Mouse (Mus musculus) thymus, adult 2 months (tissue): ENCODE measurements around the gene Rfesd. TPM values are rescaled to one million over a fixed set of nuclear protein-coding genes. Genes with fewer than 3 reads are reported as not detected.

ENCODE experiments used
- DNase-seq: peaks from one replicate; pipeline ENCODE4 v3.0.0; 2021
- H3K27ac ChIP-seq: fragments of 200-500 bp; 2 replicates; pipeline ENCODE4 v1.5.1; 2012; ENCODE audit warnings: low read length, control low read depth; ENCODE audit not compliant: control insufficient read depth, insufficient read depth
- H3K27me3 ChIP-seq: fragments of 200-500 bp; 2 replicates; pipeline ENCODE4 v1.6.1; 2012; ENCODE audit warnings: mild to moderate bottlenecking, low read length, moderate library complexity, mixed read lengths; ENCODE audit not compliant: control insufficient read depth, insufficient read depth
- H3K36me3 ChIP-seq: fragments of 200-500 bp; 2 replicates; pipeline ENCODE4 v1.6.1; 2012; ENCODE audit warnings: mild to moderate bottlenecking, low read length, moderate library complexity; ENCODE audit not compliant: control insufficient read depth, insufficient read depth
- H3K4me1 ChIP-seq: fragments of 200-500 bp; replicated peaks from 2 replicates; pipeline ENCODE4 v1.6.1; 2012; ENCODE audit warnings: low read length; ENCODE audit not compliant: control insufficient read depth, insufficient read depth
- H3K4me3 ChIP-seq: fragments of 200-500 bp; 2 replicates; pipeline ENCODE4 v1.5.1; 2012; ENCODE audit warnings: mild to moderate bottlenecking, low read length, control low read depth, moderate library complexity; ENCODE audit not compliant: control insufficient read depth, insufficient read depth
- CTCF ChIP-seq: fragments of 200-500 bp; IDR thresholded peaks from 2 replicates; pipeline ENCODE4 v1.5.1; 2012; ENCODE audit warnings: mild to moderate bottlenecking, control low read depth, low read length, moderate library complexity, borderline replicate concordance; ENCODE audit not compliant: control insufficient read depth, poor library complexity, insufficient read depth; ENCODE audit errors: extremely low read depth
- POLR2A ChIP-seq: fragments of 200-500 bp; IDR thresholded peaks from 2 replicates; pipeline ENCODE4 v1.6.1; 2012; ENCODE audit warnings: mild to moderate bottlenecking, low read length, control low read depth, moderate library complexity; ENCODE audit not compliant: control insufficient read depth, poor library complexity, insufficient read depth; ENCODE audit errors: extremely low read depth
- WGBS: fragments of 180-500 bp; shearing (Covaris S2); methylation state at CpG from one replicate; pipeline ENCODE4 v1.1.7; 2018; 5-methylcytosine and 5-hydroxymethylcytosine counted together
- polyA plus RNA-seq: library from polyadenylated mRNA; depleted of rRNA; stranded (reverse); fragments of >200 nt; gene quantifications from 2 replicates; pipeline ENCODE4 v1.2.3, GENCODE M21; 2012

Rfesd gene
- polyA plus RNA-seq, 1 experiment: 7.1 TPM

DNA sequence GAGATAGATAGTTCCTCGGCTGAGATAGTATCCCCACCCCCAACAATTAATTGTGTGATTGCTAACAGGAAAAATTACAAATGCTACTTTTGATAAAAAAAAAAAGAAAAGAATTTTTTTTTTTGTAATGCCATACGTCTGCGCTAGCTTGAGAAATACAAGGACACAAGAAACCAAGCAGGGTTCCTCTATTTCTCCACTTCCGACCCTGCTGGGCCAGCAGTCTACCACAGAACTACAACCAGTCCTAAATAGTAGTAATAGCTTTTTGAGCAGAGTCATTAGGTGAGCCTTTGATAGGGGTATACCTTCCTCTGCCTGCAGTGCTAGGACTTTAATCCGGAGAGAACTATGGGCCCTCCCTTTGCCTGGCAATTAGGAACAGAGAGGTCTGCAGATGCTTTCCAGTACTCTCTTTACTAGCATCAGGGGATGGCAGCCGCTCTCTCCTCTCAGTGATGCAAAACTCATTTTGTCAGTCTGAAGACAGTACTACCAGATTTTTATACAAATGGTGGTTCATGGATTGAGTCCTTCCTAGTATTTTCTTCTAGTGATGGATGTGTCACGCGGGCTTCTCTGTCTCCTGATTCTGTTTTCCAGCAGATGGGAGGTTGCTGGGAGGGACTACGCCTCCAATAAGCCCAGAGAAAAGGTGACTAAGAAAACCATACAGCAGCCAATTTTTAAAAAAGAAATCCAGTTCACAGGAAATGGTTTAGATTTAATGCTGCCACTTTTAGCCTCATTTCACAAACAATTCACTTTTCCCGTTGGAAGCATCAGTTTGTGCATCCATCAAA is 38.9 kb upstream of the Rfesd start:
- Histone ChIP-seq H3K27me3 (peaks cover 3% of the 10 kb centered on the region; the same call in 1 of the 2 replicates), H3K36me3 (no peaks in the 10 kb centered on the region), H3K27ac (no peak overlapping the region), H3K4me1 (peaks cover 9% of the 10 kb centered on the region; the same call in 1 of the 2 replicates), H3K4me3 (no peak overlapping the region)
- 66% methylated on average over 10 of the region's 10 CpGs for WGBS
- DNase-seq: no peak
- TF ChIP-seq POLR2A (no peak), CTCF (no peak)

DNA sequence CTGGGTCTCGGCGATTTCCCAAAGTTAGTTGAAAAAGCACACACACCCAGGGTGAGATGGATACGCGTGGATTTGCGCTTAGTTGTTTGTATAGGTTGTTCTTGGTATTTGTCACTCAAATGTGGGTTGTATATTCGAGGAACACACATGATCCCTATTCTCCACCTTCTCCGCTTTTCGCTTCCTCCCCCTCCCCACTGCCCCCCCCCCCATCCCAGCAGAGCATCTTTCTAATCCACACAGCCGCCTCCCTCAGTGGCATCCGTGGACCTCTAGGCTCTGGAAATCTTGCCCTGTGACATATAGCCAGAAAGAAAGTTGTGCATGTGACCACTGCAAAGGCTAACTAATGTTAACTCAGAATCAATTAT is 38.4 kb upstream of the Rfesd start, which contains the start of gene Gpr150:
Gpr150 (minus strand) TSS at position 101 of the 371 bp plus-strand sequence.
- H3K27me3 ChIP-seq: peaks cover 3% of the 10 kb centered on the region; the same call in 1 of the 2 replicates
- TF ChIP-seq CTCF (no peak), POLR2A (no peak)
- H3K36me3 ChIP-seq: no peaks in the 10 kb centered on the region
- no peak within 1 kb of the TSS for H3K27ac ChIP-seq
- H3K4me1 ChIP-seq: peaks cover 9% of the 10 kb centered on the region; the same call in 1 of the 2 replicates
- 42% methylated on average over 10 of the region's 10 CpGs for WGBS
- DNase-seq: no peak
- H3K4me3 ChIP-seq: peak within 1 kb of the TSS; percentile 4

DNA sequence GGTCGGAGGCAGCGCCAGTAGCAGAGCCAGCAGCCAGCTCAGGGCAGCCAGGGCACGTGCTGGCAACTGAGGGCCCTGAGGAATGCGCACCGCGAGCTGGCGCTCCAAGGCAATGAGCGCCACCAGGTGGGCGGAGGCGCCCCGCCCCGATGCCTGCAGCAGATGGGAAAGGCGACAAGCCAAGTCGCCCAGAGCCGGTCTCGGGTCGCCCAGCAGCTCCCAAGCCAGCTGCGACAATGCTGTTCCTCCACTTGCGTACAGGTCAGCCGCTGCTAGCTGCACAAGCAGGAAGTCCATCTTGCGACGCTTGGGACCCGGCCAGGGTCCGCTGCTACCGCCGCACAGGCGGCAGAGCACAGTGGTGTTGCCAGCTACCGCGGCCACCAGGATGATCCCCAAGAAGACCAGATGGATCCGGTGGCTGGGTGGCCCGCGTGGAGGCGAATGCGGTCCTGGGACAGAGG is 37.8 kb upstream of the Rfesd start:
- peak; percentile 58 for DNase-seq
- Histone ChIP-seq H3K4me3 (peak overlapping the region; percentile 4), H3K27me3 (peaks cover 3% of the 10 kb centered on the region; the same call in 1 of the 2 replicates), H3K4me1 (peaks cover 9% of the 10 kb centered on the region; the same call in 1 of the 2 replicates), H3K27ac (no peak overlapping the region), H3K36me3 (no peaks in the 10 kb centered on the region)
- no peak for TF ChIP-seq CTCF
- no peak for TF ChIP-seq POLR2A
- WGBS: under 1% methylated on average over 34 of the region's 34 CpGs

DNA sequence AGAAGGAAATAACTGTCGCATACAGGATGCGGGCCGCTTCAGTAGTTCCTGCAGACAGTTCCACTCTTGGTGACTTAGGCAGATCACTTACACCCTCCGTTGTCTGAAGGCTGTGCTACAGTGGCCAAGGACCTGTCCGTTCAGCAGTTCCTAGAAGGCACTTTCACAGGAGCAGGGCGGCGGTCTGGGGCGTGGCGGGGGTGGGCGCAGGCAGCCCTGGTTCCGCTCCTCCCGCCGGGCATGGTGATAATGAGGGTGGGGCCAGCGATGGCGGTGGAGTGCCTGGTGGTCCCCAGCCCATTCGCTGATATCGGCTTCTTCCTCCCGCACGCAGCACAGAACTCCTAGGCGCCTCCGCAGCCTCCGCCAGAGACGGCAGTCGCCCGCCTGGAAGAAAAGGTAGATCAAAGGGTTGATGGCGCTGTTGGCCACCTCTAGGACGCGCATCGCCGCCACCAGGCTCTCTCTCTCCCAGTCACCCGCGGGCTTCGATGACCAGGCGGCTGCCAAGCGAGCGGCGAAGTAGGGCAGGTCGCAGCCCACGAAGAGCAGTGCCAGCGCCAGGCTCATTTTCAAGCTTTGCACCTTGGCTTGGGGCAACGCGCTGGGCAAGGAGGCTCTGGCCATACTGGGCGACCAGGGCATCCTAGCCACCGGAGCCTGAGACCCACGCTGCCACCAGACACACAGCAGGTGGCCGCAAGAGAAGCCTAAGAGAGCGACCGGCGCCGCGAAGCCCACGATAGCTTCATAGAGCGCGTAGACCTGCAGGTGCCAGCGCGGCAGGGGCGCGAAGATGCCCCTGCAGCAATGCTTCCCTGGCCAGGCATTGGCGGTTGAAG is 37.1 kb upstream of the Rfesd start:
- no peaks in the 10 kb centered on the region for H3K36me3 ChIP-seq
- H3K4me1 ChIP-seq: peaks cover 9% of the 10 kb centered on the region; the same call in 1 of the 2 replicates
- 3% methylated on average over 59 of the region's 59 CpGs for WGBS
- peak; percentile 2 for DNase-seq
- TF ChIP-seq CTCF: no peak
- no peak for TF ChIP-seq POLR2A
- peaks cover 3% of the 10 kb centered on the region; the same call in 1 of the 2 replicates for H3K27me3 ChIP-seq
- H3K27ac ChIP-seq: no peak overlapping the region
- H3K4me3 ChIP-seq: peak overlapping the region; percentile 1

DNA sequence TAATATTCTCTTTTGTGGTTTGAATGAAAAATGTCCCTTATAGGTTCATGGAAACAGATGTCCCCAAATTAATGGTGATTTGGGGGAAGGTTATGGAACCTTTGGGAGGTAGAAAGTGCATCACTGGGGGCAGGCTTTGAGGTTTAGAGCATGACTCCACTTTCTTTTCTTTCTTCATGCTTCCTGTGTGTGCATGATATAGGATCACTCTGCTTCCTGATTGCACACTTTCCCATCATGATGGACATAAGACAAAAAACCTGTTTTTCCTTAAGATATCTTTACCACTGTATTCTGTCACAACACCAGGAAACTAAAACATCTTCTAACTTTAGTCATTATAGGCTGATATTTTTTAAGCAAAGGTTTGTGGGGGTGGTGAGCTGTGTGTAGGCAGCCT is 26.5 kb upstream of the Rfesd start:
- no peaks in the 10 kb centered on the region for H3K36me3 ChIP-seq

DNA sequence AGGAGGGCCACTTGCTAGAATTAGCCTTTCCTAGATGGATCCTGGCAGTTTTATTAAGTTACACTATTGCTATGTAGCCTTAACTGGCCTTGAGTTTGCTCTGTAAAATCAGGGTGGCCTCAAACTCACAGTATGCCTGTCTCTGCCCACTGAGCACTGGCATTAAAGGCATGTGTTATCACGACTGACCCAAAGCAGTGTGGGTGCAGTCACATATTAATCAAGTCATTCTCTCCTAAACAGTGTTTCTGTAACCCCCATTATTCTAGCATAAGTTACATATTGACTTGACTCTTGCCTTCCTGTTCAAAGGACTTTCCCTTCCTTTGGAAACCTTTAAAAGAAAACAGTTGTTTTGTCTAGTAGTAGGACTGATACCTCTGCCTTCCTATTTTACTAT is 23.9 kb upstream of the Rfesd start:
- 64% methylated on average over 1 of the region's 1 CpGs for WGBS

More for the DNA sequence above, 26.5 kb upstream of the Rfesd start:
- no peak for DNase-seq
- Histone ChIP-seq H3K27ac (no peak overlapping the region), H3K4me3 (no peak overlapping the region), H3K4me1 (no peaks in the 10 kb centered on the region), H3K27me3 (no peaks in the 10 kb centered on the region)
- TF ChIP-seq CTCF (no peak), POLR2A (no peak)

More for the DNA sequence above, 23.9 kb upstream of the Rfesd start:
- no peak overlapping the region for H3K4me3 ChIP-seq
- no peaks in the 10 kb centered on the region for H3K4me1 ChIP-seq
- DNase-seq: no peak
- no peaks in the 10 kb centered on the region for H3K36me3 ChIP-seq
- no peak overlapping the region for H3K27ac ChIP-seq
- TF ChIP-seq POLR2A (no peak), CTCF (no peak)
- no peaks in the 10 kb centered on the region for H3K27me3 ChIP-seq
